Mouse (Mus musculus) left cerebral cortex, adult 8-10 months (tissue): ENCODE data around the gene Tmem171. TPM values are rescaled to one million over a fixed set of nuclear protein-coding genes. Genes with fewer than 3 reads are reported as not detected.

Source experiments
- DNase-seq, 2 experiments: peaks; one replicate each; pipeline ENCODE4 v3.0.0; 2022; ENCODE audit warnings: low spot score in 2 of 2
- total RNA-seq, 4 experiments: library from RNA; stranded (reverse); gene quantifications; 2 replicates each; pipeline ENCODE4 v1.2.4; 2022

Tmem171 gene
- total RNA-seq, 4 experiments from 2014 or later: 0.33 to 1.4 (median 0.61) TPM

DNA sequence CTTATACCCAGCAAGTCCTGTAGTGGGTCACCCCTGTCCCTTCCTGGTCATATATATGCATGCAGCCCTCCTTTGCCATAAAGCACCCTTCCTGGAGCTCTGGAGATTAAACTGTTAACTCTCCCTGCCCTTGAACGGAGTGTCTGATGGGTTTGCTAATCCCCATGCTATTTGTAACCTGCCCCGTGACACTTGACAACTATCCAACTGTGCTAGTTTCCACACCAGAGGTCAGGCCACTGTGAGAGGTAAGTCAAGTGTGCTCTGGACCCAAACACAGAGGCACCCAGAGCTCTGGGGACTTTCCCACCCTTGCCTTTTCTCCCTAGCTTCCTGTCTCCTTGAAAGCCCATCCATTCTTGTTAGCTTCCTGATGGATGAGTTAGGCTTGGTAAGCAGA lies 912 bp upstream of the Tmem171 start:
- DNase-seq: no peak

DNA sequence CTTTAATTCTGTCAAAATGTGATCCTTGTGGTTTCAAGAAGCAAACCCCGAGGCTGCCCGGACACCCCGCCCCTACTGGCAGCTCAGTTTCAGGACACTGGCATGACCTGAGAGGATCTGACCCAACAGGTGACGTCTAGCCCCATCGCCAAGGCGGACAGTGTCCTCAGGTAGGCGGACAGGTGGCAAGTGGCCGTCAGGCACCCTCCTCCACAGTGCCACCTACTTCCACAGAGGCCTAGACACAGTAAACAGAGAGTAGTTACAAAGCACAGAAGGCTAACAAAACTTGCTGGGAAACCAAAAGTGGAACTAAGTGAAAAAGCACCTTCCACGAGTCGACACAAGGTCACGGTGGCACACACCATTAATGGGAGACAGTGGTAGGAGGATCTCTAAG lies 1.3 kb downstream of the Tmem171 start:
- no peak for DNase-seq

DNA sequence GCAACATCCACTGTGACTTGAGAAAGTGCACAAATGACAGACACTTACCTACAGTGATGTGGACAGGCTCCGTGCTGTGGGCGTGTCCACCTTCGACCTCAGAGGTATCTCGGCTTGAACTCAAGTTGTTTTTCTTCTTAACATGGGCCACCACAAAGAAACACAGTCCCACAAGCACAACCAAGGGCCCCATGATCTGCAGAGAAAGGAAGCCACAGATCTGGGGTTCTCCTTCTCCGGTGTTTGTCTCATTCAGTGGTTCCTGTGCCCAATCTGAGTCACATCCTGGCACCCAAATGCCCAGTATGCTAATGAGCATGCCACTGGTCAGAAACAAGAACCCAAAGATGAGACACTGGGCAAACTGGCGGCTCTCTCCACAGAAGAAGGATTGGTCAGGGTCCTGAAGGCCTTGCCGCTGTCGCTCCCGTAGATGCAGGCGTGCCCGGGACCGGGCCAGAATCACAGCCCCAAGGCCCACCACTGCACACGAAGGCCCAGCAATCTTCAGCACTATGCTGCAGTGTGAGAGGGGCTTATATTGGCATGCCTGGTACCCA lies 2.6 kb downstream of the Tmem171 start:
- DNase-seq: no peak

DNA sequence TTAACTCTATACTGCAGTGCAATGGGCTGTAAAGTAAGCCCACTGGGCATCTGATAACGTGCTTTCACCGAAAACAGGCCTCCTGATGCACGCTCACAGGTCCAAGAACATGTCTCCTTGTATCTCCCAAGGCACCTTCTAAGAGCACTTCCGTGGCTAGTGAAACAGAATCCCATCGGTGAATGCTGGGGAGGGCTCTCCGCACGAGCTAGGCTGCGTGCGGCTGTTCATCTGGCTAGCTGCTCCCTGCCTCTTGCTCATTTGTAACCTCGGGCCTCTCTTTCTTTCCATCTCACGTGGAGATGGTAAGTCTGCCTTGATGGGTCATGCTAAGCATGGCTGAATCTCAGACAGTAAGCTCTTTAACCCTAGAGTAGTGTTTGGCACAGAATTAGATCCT lies 3.7 kb downstream of the Tmem171 start:
- DNase-seq: no peak

DNA sequence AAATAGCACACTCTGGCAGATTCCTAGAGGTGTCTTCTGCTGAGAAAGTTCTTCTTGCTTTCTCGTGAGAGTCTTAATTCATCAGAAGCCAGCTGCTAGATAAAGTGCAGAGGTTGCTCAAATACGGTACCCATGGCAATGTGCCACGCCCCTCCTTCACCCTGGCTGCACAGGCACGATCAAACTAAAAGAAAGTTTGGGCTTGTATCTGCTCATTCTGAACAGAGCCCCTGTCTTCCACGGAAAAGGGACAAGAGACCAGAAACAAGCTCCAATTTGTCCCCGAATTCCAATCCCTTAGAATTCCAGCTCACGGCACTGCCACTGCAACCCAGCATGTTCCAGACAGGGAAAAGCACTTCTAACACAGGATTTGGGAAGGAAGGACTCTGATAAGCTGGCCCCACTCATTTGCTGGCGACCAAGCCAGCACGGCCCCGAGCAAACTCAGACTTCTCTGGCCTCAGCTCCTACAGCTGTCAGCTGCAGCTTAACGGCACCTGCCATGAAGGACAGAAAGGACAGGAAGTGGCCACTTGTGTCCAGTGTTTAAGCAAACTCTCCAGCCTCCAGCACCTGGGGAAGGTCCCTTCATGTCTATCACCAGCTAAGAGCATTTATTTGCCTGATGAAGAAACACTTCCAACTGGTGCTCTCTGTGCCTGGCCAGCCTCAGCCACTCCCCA lies 4.9 kb downstream of the Tmem171 start:
- no peak for DNase-seq

DNA sequence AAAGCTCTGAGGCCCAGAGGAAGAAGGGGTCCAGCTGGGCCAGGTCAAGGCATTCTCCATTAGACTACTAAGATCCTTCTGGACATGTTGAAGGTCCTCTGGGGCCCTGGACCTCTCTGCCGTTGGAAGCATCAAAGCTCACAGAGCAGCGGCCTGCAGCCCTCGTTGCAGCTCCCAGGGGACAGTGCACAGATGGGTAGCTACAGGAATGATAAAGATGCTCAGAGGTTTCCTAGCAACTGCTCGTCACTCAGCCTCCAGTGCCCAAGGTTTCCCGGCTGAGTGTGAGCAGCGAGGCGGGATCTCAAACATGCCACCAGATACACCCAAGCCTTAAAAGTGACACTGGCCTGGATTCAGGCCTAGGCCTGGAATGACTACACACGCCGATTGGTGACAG lies 6.7 kb downstream of the Tmem171 start:
- peak in 1 of 2 experiments; percentile 32 for DNase-seq

DNA sequence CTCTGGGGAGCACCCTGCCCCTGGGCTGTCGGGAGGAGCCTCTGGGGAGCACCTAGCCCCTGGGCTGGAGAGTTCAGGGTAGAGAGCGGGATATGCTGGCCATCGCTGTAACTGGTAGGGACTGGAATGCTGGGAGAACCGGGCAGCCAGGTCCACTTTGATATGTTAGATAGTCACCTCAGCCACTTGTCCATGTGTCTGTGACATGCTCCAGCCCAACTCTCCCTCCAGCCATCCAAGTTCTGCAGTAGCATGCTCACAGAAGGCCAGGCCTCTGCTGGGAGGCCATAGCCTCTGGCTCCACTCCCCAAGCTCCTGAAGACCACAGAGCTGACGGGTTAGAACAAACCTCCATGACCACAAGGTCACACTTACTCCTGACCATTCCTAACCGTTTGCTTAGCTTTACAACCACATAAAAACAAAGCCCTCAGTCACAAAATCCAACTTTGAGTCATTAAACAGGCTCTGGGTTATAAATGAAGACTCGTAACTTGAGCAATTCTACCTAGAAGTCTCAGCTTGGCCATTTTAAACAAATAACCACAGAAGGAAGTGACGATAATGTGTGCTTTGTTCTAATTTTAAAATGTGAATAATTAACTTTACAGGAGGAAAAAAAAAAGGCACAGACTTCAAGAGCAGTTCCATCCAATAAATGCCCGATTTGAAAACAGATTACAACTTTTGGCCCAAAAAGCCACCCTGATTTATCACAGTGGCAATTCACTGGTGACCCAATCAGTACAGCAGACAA lies 10.3 kb downstream of the Tmem171 start:
- DNase-seq: no peak

DNA sequence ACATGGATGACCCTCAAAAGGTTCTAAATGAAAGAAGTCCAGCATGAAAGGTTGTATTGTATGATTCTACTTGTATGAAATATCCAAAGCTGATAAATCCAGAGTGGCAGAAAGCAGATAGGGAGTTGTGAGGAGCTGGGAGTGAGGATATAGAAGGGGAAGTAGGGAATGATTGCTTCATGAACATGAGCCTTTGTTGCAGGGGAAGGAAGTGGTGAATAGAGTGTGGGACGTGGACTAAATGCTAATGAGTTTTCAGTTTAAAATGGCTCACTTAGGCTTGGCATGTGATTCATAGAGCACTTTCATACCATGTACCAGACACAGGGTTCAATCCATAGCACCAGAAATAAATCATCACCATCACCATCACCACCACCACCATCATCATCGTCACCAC lies 11.2 kb downstream of the Tmem171 start:
- no peak for DNase-seq

DNA sequence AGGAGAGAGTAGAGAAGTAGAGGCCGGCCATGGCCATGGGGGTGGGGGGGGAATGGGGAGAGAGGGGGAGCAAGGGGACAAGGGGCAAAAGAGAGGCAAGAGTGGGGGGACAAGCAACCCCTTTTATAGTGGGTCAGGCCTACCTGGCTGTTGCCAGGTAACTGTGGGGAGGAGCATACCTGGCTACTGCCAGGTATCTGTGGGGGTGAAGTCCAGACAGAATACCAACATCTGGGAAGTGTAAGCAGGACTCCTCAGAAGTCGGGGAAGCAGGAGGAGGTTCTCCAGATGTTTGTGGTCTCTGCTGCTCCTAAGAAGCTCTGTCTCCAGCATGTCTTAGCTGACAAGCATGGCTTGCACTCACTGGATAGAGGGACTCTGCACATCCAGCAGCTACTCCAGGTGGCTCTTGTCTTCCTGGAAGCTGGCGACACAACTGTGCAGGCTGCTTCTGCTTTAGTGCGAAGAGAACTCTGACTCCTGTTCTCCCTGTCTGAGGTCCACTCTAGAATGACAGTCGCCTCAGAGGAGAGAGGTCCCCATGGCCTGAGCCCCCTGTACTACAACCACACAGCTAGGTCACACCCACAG lies 14.1 kb downstream of the Tmem171 start:
- DNase-seq: no peak

DNA sequence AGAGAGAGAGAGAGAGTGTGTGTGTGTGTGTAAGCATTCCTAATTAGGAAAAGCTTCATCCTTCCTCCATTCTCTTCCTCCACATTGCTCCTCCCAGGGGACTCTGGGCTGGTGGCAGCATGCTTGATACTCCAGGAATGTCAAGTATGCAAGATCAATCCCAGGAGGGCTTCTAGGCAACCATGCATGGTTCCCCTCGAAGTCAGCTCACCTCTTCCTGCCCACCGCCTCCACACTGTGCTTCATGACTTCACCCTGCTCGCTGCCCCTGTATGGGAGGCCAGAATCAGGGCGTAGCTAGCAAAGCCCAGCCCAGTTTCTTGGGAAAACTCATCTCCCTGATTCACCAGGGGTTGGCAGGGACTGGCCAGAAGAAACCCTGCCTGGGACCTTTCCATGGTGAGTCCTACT lies 15.0 kb downstream of the Tmem171 start:
- DNase-seq: no peak

DNA sequence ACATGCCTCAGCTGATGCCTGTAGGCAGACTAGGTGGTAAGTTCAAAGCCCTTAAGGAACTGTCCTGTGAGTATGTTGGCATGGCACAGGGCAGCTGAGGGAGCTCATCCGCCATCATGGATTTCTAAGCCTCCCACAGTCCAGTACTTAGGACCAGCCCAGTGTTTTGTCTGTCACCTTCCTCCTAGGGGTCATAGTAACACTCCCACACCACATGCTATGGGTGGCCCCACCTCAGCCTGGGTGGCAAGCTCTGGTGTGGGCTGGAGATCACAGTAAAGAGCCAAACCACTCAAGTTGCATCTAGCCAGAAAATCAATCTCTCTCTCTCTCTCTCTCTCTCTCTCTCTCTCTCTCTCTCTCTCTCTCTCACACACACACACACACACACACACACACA lies 15.4 kb downstream of the Tmem171 start:
- DNase-seq: no peak

DNA sequence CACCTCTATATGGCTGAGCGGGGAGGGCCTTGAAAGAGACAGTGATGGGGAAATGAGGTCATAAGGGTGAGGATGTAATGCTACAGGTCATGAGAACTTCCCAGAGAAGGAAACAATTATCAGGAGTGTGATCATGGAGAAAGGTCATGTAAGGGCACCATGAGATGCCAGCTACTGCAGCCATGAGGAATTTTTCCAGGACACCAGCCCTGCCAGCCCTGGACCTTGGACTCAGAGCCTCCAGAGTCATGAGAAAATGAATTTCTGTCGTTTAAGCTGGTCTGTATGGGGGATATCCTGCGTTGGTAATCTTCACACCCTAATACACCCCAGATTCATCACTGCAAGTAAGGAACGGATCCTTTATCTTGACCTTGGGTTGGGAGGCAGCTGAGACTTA lies 20.7 kb downstream of the Tmem171 start:
- no peak for DNase-seq

DNA sequence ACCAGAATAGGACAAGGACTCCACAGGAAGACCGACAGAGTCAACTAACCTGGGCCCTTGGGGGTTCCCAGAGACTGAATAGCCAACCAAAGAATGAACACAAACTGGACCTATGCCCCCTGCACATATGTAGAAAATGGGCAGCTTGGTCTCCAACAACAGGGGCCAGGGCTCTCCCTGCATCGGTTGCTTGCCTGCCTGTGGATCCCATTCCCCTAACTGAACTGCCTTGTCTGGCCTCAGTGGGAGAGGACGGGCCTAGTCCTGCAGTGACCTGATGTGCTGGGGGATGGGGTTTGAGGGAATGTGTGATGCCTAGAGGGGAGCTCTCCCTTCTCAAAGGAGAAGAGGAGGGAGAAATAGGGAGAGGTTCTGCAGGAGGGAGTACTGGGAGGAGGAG lies 25.3 kb downstream of the Tmem171 start:
- DNase-seq: no peak

DNA sequence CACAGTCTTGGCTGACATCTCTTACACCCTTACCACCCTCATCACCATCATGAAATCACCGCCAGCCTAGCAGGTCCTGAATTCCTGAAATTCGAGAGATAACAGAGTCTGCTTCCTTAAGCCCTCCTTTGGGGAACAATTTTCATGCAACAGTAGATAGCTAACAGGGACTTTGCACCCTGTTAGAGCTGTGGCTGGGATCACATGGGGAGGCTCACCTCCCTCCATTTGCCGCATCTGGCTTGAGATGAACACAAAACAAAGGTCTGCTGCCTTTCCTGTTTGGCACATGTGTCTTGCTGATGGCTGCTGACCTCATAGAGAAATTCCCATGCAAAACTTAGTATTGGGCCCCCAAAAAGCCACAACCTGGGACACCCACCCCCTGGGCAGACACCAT lies 27.3 kb downstream of the Tmem171 start:
- no peak for DNase-seq

DNA sequence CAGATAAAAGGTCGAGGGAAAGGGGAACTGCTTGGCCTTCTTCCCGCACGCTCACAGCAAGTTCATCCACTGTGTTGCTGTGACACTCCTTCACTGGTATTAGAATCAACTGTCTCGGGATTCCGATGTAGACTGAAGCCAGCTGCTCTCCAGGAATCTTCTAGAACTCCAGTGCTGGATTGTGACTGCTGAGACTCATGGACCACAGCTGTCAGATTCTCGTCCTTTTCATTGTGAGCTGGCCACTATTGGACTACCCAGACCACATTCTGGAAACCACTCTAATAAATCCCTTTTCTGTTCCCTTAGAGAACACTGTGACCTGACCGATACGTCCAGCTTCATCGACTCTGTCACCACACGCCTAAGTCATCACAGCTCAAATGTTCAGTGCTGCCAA lies 29.4 kb downstream of the Tmem171 start:
- no peak for DNase-seq

DNA sequence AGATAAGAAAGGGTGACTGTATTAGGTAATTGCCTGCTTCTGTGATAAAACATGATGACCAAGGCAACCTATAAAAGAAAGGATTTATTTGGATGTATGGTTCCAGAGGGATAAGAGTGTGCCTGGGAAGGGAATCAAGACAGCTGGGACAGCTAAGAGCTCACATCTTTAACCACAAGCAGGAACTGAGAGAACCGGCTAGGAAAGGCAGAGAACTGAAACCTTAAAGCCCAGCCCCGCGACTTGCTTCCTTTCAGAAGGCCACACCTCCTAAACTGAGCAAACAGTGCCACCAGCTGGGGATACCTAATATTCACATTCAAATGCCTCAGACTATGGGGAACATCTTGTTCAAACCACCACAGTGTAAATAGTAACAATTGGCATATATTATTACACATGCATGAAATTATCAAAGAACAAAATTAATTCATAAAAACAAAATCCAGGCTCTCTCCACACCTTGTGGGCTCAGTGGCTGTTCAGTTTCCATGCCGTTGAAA lies 32.4 kb downstream of the Tmem171 start:
- DNase-seq: no peak

DNA sequence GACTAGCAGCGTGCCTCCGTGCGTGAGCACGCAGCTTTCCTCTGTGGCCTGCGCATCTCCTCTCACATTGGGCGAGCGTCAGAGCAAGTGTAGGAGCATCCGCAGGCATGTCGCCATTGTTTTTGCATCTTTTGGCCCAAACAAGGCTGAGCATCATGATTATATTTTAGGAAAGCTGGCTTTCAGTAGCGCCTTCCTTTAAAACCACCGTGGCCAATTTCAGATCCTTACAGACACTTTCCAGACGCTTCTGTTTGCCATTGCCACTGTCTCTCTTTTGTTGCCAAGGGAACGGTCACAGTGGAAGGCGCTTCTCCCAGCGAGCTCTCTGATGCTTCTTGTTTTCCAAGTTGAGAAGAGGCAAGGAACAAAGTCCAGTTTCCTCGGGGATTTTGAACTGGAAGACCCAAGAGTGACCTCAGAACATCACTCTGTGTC lies 38.6 kb downstream of the Tmem171 start:
- DNase-seq: peak in 1 of 2 experiments; percentile 66

DNA sequence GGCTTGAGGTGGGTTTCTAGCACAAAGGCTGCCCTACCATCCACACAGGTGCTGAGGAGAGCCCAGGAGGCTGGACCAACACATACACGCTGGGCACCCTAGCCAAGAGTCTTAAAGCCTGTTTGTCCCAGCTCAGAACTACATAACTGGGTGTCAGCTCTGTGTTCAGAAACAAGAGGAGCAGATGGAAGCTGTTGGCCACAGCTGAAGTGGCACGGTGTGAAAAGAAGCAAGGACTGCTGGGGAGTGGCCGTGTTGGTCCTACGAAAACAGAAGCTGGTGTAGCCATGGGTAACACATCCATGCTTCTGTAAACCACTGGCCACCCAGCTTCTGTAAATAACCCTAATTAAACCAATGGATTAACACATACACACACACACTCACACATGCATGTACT lies 39.3 kb downstream of the Tmem171 start:
- no peak for DNase-seq

DNA sequence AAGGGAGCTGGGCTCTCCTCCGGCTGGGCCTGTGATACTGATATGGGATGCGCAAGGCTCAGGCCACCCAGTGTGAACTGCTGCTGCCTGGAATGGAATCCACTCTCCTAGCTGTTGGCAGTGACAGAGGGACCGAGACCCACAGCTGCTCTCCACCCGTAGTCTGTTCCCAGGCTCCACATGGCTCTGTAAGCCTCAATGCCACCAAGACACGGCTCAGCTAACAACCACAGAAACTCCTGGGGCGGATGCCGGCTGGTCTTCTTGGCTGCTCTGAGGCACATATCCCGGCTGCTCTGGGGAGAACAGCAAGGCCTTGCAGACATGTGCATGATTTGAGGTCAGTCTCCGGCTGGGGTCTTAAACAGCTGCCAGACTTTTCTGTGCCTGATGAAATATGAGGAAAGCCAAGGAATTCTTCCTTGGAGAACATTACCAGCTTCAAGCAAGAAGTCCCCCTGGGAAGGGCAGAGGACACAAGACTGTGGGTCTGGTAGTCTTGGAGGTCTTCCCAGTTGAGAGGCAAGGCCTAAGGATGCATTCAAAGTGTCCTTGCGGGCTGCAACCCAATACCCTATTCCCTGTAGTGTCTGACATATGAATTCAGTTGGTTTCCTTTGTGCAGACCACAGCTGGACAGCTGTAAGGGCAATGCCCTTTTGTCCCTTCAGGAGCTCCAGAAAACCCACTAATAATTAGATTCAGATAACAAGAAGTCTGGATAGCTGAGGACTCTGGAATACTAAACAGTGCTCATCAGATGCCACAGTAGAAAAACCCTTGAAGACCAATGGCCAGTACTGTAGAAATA lies 40.3 kb downstream of the Tmem171 start:
- DNase-seq: no peak

DNA sequence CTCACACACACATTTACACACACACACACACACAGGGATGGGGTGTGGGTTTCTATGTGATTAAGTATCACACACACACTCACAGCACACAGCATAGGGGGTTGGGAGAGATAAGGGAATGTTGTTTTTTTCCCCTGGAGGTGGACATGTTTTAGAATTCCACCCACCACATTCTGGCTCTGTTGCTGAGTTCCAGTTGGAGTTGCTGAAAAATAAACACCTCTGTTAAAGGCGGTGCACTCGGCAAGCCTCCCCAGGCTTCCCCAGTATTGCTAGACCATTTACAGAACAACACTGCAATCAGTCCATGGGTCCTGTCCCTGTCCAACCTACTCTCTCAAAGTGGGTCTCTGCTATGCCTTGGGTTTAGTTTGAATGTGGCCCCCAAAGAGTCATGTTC lies 42.4 kb downstream of the Tmem171 start:
- peak in 1 of 2 experiments; percentile 33 for DNase-seq

DNA sequence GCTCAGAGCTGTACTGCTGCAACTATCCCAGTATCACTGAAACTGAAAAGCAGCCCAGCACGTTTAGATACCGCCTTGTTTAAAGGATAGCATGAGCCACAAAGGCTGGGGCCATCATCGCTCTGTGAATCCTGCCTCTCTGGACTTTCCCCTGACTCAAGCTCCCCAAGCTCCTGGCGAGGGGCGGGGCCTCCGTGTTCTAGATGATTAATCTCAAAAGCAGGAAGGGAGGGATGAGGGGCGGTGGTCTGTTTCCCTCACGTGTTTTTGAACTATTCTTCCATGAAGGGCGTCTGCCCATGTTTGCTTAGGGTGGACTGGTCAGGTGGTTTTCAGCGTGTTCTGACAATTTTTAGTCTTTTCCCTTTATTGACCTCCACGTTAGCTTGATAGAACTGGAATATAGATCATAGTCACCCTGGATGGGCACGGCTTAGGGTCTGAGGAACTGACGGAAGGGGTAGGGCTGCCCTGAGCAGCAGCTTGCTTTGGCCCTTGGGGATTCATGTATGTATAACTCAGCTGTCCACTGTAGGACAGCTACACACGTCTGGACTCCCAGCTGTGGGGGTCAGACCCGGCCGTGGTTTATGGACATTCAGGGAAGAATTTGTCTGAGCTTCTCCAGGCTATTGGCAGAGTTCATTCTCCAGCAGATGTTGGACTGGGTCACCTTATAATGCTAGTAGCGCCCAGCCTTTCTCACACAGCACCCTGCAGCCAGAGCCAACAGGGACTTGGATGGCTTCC lies 43.2 kb downstream of the Tmem171 start:
- no peak for DNase-seq
